Mouse (Mus musculus) adipose tissue, adult 10 weeks (tissue): ENCODE data around the gene Crp. TPM values are rescaled to one million over a fixed set of nuclear protein-coding genes. Genes with fewer than 3 reads are reported as not detected.

Experiments used
- polyA plus RNA-seq: library from polyadenylated mRNA; stranded (reverse); fragments of 350-450 nt; fragmentation: Illumina TruSeq; extraction: RNeasy Lipid Tissue Mini Kit (QIAGEN cat#74804); gene quantifications from one replicate; pipeline ENCODE4 v1.2.3, GENCODE M21; 2014; ENCODE audit warnings: low read depth, low replicate concordance

Crp gene
- 0.77 TPM for polyA plus RNA-seq

GRCm38 (mm10) chr1:172697844-172698243 is at the start of gene Crp:
Crp (plus strand) TSS chr1:172698055.

Other genes starting within 250 kb of the Crp start
- gene Slamf9, start 222.7 kb upstream of the Crp start, polyA plus RNA-seq = 11.2 TPM
- 13.9 TPM for gene Igsf9, start 216.3 kb upstream of the Crp start, polyA plus RNA-seq
- gene Tagln2, start 198.0 kb upstream of the Crp start, polyA plus RNA-seq = 261 TPM
- gene Cfap45, start 177.3 kb upstream of the Crp start, polyA plus RNA-seq = 6.8 TPM
- gene Vsig8, start 142.1 kb upstream of the Crp start, polyA plus RNA-seq = 0.72 TPM
- gene Slamf8, start 107.5 kb upstream of the Crp start, polyA plus RNA-seq = 3.0 TPM
- not detected for gene Fcrl6, start 95.5 kb upstream of the Crp start, polyA plus RNA-seq
- gene Dusp23, start 65.1 kb upstream of the Crp start, polyA plus RNA-seq = 23.7 TPM
- not detected for gene Apcs, start 197.0 kb downstream of the Crp start, polyA plus RNA-seq